Mouse (Mus musculus): ENCODE results near the gene Svop. TPM values are rescaled to one million over a fixed set of nuclear protein-coding genes. Genes with fewer than 3 reads are reported as not detected.

The Svop gene
- polyA plus RNA-seq (2014; fragmentation: Nextera tagmentation; extraction: Ambion mirVana): 3.3 and 4.1 TPM in 2 replicates

- Histone ChIP-seq H3K4me3 (ENCODE audit: low read depth, low read length) (peak within 1 kb of the TSS; percentile 25), H3K4me2 (ENCODE audit: low read depth, low read length) (peak within 1 kb of the TSS; percentile 58), H3K9ac (replicated peaks; ENCODE audit: low read length) (peak within 1 kb of the TSS; percentile 37; the same call in 1 of the 2 replicates), H3K9me3 (replicated peaks; ENCODE audit: control insufficient read depth, low read length) (no peaks in the 10 kb centered on the region), H3K27ac (replicated peaks; ENCODE audit: low read depth, low read length) (no peak within 1 kb of the TSS), H3K36me3 (replicated peaks; ENCODE audit: control insufficient read depth, insufficient read depth, low read depth, low read length) (no peaks in the 10 kb centered on the region), H3K4me1 (ENCODE audit: control insufficient read depth, insufficient read depth, low read length) (no peaks in the 10 kb centered on the region), H3K27me3 (ENCODE audit: control insufficient read depth, insufficient read depth, low read length) (no peaks in the 10 kb centered on the region; the same call in 1 of the 2 replicates)
- ATAC-seq (replicated peaks; ENCODE audit: insufficient number of reproducible peaks, low FRiP score, low TSS enrichment, low read depth) (no peak; the same call in 1 of the 2 replicates), DNase-seq (ENCODE audit: low spot score) (peak; percentile 92)
- 3% methylated on average over 39 of the region's 40 CpGs for WGBS
These were observed at the start of gene Svop for GRCm38 (mm10) chr5:114091057-114091807. Gene Svop (minus strand): TSS chr5:114091570.

GRCm38 (mm10) chr5:114139175-114139574 is 47.8 kb upstream of the Svop start:
- Histone ChIP-seq H3K27ac (replicated peaks; ENCODE audit: low read depth, low read length) (no peak overlapping the region), H3K4me3 (ENCODE audit: low read depth, low read length) (no peak overlapping the region), H3K27me3 (ENCODE audit: control insufficient read depth, insufficient read depth, low read length) (no peaks in the 10 kb centered on the region), H3K36me3 (replicated peaks; ENCODE audit: control insufficient read depth, insufficient read depth, low read depth, low read length) (no peaks in the 10 kb centered on the region), H3K9me3 (replicated peaks; ENCODE audit: control insufficient read depth, low read length) (no peaks in the 10 kb centered on the region), H3K9ac (replicated peaks; ENCODE audit: low read length) (no peak overlapping the region), H3K4me2 (ENCODE audit: low read depth, low read length) (no peak overlapping the region), H3K4me1 (ENCODE audit: control insufficient read depth, insufficient read depth, low read length) (no peaks in the 10 kb centered on the region)
- ATAC-seq (replicated peaks; ENCODE audit: insufficient number of reproducible peaks, low FRiP score, low TSS enrichment, low read depth) (no peak), DNase-seq (ENCODE audit: low spot score) (peak; percentile 8)
- WGBS: 65% methylated on average over 9 of the region's 9 CpGs

GRCm38 (mm10) chr5:114138277-114139164 is 47.2 kb upstream of the Svop start:
- H3K36me3 ChIP-seq (replicated peaks; ENCODE audit: control insufficient read depth, insufficient read depth, low read depth, low read length): no peaks in the 10 kb centered on the region
- no peaks in the 10 kb centered on the region for H3K4me1 ChIP-seq (ENCODE audit: control insufficient read depth, insufficient read depth, low read length)
- H3K9ac ChIP-seq (replicated peaks; ENCODE audit: low read length): no peak overlapping the region
- ATAC-seq (replicated peaks; ENCODE audit: insufficient number of reproducible peaks, low FRiP score, low TSS enrichment, low read depth): no peak
- H3K4me2 ChIP-seq (ENCODE audit: low read depth, low read length): no peak overlapping the region
- H3K27me3 ChIP-seq (ENCODE audit: control insufficient read depth, insufficient read depth, low read length): no peaks in the 10 kb centered on the region
- no peak overlapping the region for H3K27ac ChIP-seq (replicated peaks; ENCODE audit: low read depth, low read length)
- no peaks in the 10 kb centered on the region for H3K9me3 ChIP-seq (replicated peaks; ENCODE audit: control insufficient read depth, low read length)
- DNase-seq (ENCODE audit: low spot score): no peak
- 84% methylated on average over 21 of the region's 21 CpGs for WGBS
- H3K4me3 ChIP-seq (ENCODE audit: low read depth, low read length): no peak overlapping the region

GRCm38 (mm10) chr5:114137481-114138276 is 46.3 kb upstream of the Svop start:
- Histone ChIP-seq H3K4me3 (ENCODE audit: low read depth, low read length) (no peak overlapping the region), H3K27ac (replicated peaks; ENCODE audit: low read depth, low read length) (no peak overlapping the region), H3K9me3 (replicated peaks; ENCODE audit: control insufficient read depth, low read length) (no peaks in the 10 kb centered on the region), H3K9ac (replicated peaks; ENCODE audit: low read length) (no peak overlapping the region), H3K4me1 (ENCODE audit: control insufficient read depth, insufficient read depth, low read length) (no peaks in the 10 kb centered on the region), H3K4me2 (ENCODE audit: low read depth, low read length) (no peak overlapping the region), H3K36me3 (replicated peaks; ENCODE audit: control insufficient read depth, insufficient read depth, low read depth, low read length) (no peaks in the 10 kb centered on the region), H3K27me3 (ENCODE audit: control insufficient read depth, insufficient read depth, low read length) (no peaks in the 10 kb centered on the region)
- no peak for ATAC-seq (replicated peaks; ENCODE audit: insufficient number of reproducible peaks, low FRiP score, low TSS enrichment, low read depth)
- 88% methylated on average over 15 of the region's 15 CpGs for WGBS
- DNase-seq (ENCODE audit: low spot score): no peak

- Histone ChIP-seq H3K9ac (replicated peaks; ENCODE audit: low read length) (no peak overlapping the region), H3K27me3 (ENCODE audit: control insufficient read depth, insufficient read depth, low read length) (no peaks in the 10 kb centered on the region), H3K36me3 (replicated peaks; ENCODE audit: control insufficient read depth, insufficient read depth, low read depth, low read length) (no peaks in the 10 kb centered on the region), H3K9me3 (replicated peaks; ENCODE audit: control insufficient read depth, low read length) (no peaks in the 10 kb centered on the region), H3K4me2 (ENCODE audit: low read depth, low read length) (no peak overlapping the region), H3K4me3 (ENCODE audit: low read depth, low read length) (no peak overlapping the region), H3K4me1 (ENCODE audit: control insufficient read depth, insufficient read depth, low read length) (no peaks in the 10 kb centered on the region), H3K27ac (replicated peaks; ENCODE audit: low read depth, low read length) (no peak overlapping the region)
- DNase-seq (ENCODE audit: low spot score) (no peak), ATAC-seq (replicated peaks; ENCODE audit: insufficient number of reproducible peaks, low FRiP score, low TSS enrichment, low read depth) (no peak)
- 88% methylated on average over 10 of the region's 10 CpGs for WGBS
These were observed 44.1 kb upstream of the Svop start for GRCm38 (mm10) chr5:114135516-114135915.

GRCm38 (mm10) chr5:114134091-114134534 is 42.7 kb upstream of the Svop start:
- Histone ChIP-seq H3K4me3 (ENCODE audit: low read depth, low read length) (no peak overlapping the region), H3K27ac (replicated peaks; ENCODE audit: low read depth, low read length) (no peak overlapping the region), H3K36me3 (replicated peaks; ENCODE audit: control insufficient read depth, insufficient read depth, low read depth, low read length) (no peaks in the 10 kb centered on the region), H3K27me3 (ENCODE audit: control insufficient read depth, insufficient read depth, low read length) (no peaks in the 10 kb centered on the region), H3K9me3 (replicated peaks; ENCODE audit: control insufficient read depth, low read length) (no peaks in the 10 kb centered on the region), H3K9ac (replicated peaks; ENCODE audit: low read length) (no peak overlapping the region), H3K4me1 (ENCODE audit: control insufficient read depth, insufficient read depth, low read length) (no peaks in the 10 kb centered on the region), H3K4me2 (ENCODE audit: low read depth, low read length) (no peak overlapping the region)
- 53% methylated on average over 6 of the region's 6 CpGs for WGBS
- DNase-seq (ENCODE audit: low spot score) (peak; percentile 23), ATAC-seq (replicated peaks; ENCODE audit: insufficient number of reproducible peaks, low FRiP score, low TSS enrichment, low read depth) (no peak)

- Histone ChIP-seq H3K4me3 (ENCODE audit: low read depth, low read length) (no peak overlapping the region), H3K27ac (replicated peaks; ENCODE audit: low read depth, low read length) (no peak overlapping the region), H3K9ac (replicated peaks; ENCODE audit: low read length) (no peak overlapping the region), H3K4me2 (ENCODE audit: low read depth, low read length) (no peak overlapping the region), H3K27me3 (ENCODE audit: control insufficient read depth, insufficient read depth, low read length) (no peaks in the 10 kb centered on the region), H3K9me3 (replicated peaks; ENCODE audit: control insufficient read depth, low read length) (no peaks in the 10 kb centered on the region), H3K4me1 (ENCODE audit: control insufficient read depth, insufficient read depth, low read length) (no peaks in the 10 kb centered on the region), H3K36me3 (replicated peaks; ENCODE audit: control insufficient read depth, insufficient read depth, low read depth, low read length) (no peaks in the 10 kb centered on the region)
- no peak for DNase-seq (ENCODE audit: low spot score)
- WGBS: 76% methylated on average over 6 of the region's 6 CpGs
- ATAC-seq (replicated peaks; ENCODE audit: insufficient number of reproducible peaks, low FRiP score, low TSS enrichment, low read depth): no peak
These were observed 41.5 kb upstream of the Svop start for GRCm38 (mm10) chr5:114132841-114133240.
